Mouse (Mus musculus) lung, adult 2 months (tissue): ENCODE results near the gene Acap2. TPM values are rescaled to one million over a fixed set of nuclear protein-coding genes. Genes with fewer than 3 reads are reported as not detected.

ENCODE experiments used
- DNase-seq: peaks from one replicate; pipeline ENCODE4 v3.0.0; 2022
- H3K4me1 ChIP-seq: fragments of 200-500 bp; 2 replicates; pipeline ENCODE4 v1.6.1; 2011; ENCODE audit warnings: low read length; ENCODE audit not compliant: control insufficient read depth, insufficient read depth
- H3K4me3 ChIP-seq: fragments of 200-500 bp; replicated peaks from 2 replicates; pipeline ENCODE3; 2011; ENCODE audit warnings: low read depth, mild to moderate bottlenecking, control low read depth, low read length; ENCODE audit errors: extremely low read depth
- CTCF ChIP-seq: fragments of 200-500 bp; IDR thresholded peaks from 2 replicates; pipeline ENCODE4 v1.5.1; 2011; ENCODE audit warnings: mild to moderate bottlenecking, low read length, control low read depth; ENCODE audit not compliant: insufficient read depth
- POLR2A ChIP-seq: fragments of 200-500 bp; IDR thresholded peaks from 2 replicates; pipeline ENCODE4 v1.6.1; 2011; ENCODE audit warnings: low read depth, mild to moderate bottlenecking, control low read depth, low read length, borderline replicate concordance; ENCODE audit errors: extremely low read depth
- WGBS: fragments of 180-500 bp; shearing (Covaris S2); methylation state at CpG from one replicate; pipeline ENCODE4 v1.1.7; 2018; 5-methylcytosine and 5-hydroxymethylcytosine counted together
- polyA plus RNA-seq: library from polyadenylated mRNA; depleted of rRNA; stranded (reverse); fragments of >200 nt; gene quantifications from 2 replicates; pipeline ENCODE4 v1.2.3, GENCODE M21; 2012

Acap2 gene
- polyA plus RNA-seq, 1 experiment: 21.8 TPM

DNA sequence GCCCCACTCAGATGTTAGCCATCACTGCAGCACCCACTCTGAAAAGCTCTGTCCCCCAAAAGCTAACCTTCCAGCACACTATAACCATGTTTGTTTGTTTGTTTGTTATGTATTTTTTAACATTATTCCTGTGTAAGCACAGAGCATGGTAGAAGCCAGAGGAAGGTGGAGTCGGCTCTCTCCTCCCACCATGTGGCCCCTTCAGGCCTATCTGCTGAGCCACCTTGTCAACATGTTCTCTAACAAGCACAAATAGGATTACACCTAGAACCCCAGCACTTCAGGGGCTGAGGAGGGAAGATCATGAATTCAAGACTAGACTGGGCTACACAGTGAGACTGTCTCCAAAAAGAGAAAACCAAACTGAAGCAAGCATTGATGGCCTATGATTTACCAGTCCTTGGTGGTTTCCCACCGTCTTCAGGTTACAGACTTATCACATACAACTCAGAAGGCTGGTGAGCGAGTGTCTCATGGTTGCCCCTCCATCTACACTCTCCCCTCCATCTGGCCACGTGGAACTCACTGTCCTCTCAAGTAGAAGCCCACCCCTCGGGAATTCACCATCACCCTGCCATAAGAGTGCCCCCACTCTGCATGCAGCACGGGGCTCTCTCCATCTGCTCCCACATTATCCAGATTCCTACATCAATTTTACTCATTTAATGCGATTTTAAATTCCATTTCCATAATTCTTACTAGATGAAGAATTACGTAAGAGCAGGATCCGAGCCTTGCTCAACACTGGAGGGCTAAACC is 26.0 kb downstream of the Acap2 start:
- TF ChIP-seq CTCF: no peak
- TF ChIP-seq POLR2A: no peak

DNA sequence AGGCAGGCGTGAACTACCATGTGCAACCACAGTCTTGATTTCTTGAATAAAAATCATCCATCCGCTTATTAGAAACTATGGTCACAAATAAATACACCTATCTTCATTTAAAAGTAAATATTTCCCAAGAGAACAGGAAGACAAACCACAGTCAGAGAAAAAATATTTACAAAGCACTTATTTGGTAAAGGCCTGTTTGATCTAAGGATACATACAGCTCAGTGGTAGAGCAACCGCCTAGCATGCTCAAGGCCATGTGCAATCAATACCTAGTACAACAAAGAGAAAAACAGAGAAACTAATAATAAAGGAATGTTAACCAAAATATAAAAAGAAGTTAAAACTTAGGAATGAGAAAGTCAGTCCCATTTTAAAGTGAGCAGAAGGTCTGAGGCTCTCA is 28.8 kb downstream of the Acap2 start:
- no peak for TF ChIP-seq CTCF
- no peak for TF ChIP-seq POLR2A
- DNase-seq: no peak

More for the DNA sequence above, 26.0 kb downstream of the Acap2 start:
- no peak for DNase-seq
- no peak overlapping the region for H3K4me3 ChIP-seq
- 78% methylated on average over 9 of the region's 9 CpGs for WGBS
- peaks cover 9% of the 10 kb centered on the region; the same call in 1 of the 2 replicates for H3K4me1 ChIP-seq

DNA sequence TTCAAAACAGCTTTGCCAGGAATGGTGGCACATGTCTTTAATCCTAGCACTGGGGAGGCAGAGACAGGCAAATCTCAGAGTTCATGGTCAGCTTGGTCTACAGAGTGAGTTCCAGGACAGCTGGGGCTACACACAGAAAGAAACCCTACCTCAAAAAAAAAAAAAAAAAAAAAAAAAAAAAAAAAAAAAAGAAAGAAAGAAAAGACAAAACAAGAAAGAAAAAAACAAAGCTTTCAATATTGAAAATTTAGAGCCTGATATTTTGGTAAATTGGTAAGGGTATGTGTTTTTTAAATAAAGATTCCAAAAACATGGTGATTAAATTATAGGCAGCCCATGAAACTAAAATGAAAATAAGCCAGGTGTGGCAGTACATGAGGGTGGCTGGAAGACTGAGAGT is 29.6 kb downstream of the Acap2 start:
- no peak for TF ChIP-seq CTCF
- no peak for TF ChIP-seq POLR2A
- Histone ChIP-seq H3K4me3 (no peak overlapping the region), H3K4me1 (peaks cover 24% of the 10 kb centered on the region)
- no peak for DNase-seq

More for the DNA sequence above, 28.8 kb downstream of the Acap2 start:
- peaks cover 19% of the 10 kb centered on the region for H3K4me1 ChIP-seq
- H3K4me3 ChIP-seq: no peak overlapping the region
- WGBS: 40% methylated on average over 3 of the region's 3 CpGs

DNA sequence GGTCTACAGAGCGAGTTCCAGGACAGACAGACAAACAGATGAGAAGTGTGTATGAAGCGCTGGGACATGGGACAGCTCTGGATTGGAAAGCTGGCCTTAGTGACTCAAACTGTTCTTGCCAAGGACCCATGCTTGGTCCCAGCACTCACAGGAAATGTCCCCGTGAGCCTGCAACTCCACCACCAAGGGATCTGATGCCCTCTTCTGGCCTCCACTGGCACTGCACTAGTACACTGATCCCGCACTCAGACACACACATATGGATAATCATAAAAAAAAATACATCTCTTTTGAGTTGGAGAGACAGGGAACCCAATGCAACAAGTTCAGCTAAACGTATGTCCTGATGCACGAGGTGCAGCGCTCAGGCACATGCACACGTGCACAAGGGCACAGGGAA is 30.7 kb downstream of the Acap2 start:
- 93% methylated on average over 8 of the region's 8 CpGs for WGBS
- no peak for DNase-seq
- H3K4me3 ChIP-seq: no peak overlapping the region
- peaks cover 27% of the 10 kb centered on the region for H3K4me1 ChIP-seq
- no peak for TF ChIP-seq POLR2A
- TF ChIP-seq CTCF: peak; percentile 40

DNA sequence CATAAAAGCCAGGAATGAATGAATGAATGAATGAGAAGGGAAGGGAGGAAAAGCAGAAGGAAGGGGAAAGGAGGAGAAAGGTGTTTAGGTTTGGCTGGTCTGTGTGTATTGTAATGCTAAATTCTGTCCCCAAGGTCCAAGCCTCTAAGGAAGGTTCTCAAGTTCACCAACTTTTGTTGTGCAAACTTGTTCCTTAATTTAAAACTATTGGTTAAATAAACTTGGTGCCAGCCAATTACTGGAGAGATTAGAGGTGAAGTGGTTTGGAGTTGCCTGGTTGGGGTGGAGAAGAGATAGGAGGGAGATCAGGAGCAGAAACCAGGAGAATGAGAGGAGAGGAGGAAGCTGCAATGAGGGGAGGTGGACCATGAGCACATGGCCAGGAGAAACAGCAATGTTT is 31.4 kb downstream of the Acap2 start:
- TF ChIP-seq POLR2A: no peak
- TF ChIP-seq CTCF: no peak
- Histone ChIP-seq H3K4me3 (no peak overlapping the region), H3K4me1 (peaks cover 30% of the 10 kb centered on the region)
- no peak for DNase-seq

DNA sequence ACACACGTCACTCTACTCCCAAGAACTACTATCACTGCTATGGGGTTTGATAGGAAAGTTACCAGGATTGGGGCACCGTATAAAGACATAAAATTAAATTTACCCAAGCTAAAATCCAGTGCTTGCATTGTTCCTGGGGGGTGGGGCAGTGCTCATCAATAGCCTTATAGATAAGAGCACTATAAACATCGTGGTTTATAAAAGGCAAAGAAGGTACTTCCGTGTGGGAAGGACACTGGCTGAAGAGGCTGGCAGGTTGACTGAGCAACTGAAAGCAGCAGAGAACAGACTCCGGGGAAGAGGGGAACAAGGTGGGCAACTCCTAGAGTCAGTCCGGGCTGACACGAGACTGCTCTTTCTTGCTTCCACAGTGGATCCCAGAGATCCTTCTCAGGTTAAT is 33.1 kb downstream of the Acap2 start:
- 35% methylated on average over 7 of the region's 7 CpGs for WGBS
- no peak for DNase-seq
- H3K4me1 ChIP-seq: peaks cover 36% of the 10 kb centered on the region
- TF ChIP-seq CTCF: no peak
- TF ChIP-seq POLR2A: no peak
- no peak overlapping the region for H3K4me3 ChIP-seq

DNA sequence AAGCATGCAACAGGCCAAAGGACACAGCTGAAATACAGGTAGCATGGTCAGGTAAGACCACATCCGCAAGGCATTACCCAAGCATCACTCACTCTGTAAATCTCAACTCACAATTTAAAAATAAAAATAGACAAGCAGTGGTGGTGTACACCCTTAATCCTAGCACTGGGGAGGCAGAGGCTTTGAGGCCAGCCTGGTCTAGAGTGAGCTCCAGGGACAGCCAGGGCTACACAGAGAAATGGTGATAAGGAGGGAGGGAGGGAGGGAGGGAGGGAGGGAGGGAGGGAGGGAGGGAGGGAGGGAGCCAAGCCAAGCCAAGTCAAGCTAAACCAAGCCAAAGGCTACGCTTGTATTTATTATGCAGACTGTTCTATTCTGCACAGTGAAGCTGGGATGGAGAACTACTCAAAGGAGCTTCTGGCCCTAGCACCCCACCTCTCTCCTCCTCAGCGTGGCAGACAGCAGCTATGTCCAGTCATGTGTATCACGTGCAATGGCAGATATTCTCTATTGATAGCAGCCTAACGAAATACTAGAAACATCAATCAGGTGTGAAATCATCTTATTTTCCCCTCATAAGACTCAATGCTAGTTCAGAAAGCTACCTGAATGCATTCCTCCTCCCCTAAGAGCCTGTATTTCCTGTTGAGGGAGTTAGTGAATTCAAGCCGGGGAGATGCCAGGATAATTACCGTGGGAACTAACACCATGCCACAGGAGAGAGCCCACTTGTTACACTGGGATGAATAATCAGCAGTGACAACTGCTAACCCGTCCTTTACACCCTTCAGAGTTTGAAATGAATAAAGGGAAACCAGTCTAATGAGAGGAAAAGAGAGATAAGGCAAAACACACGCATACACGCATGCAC is 33.8 kb downstream of the Acap2 start:
- WGBS: 48% methylated on average over 10 of the region's 10 CpGs
- Histone ChIP-seq H3K4me3 (no peak overlapping the region), H3K4me1 (peaks cover 34% of the 10 kb centered on the region)
- TF ChIP-seq CTCF (no peak), POLR2A (no peak)
- no peak for DNase-seq

DNA sequence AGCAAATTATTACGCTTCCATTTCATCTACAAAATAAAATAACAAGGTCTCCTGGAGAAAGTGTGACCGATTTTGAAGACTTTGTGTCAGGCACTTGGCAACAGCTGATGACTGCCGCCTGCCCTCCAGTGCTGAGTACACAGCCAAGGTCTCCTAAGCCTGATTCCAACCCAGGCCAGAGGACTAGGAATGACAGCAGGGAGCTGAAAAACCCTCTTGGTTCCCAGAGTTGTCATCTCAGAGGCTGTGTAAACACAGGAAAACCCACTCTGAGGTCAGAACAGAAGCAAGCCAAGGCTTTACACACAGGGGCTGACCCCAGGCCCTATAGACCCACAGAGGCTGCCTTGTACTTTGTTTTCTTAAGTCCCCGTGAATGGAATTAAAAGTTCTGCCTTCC is 35.1 kb downstream of the Acap2 start:
- Histone ChIP-seq H3K4me1 (peaks cover 32% of the 10 kb centered on the region), H3K4me3 (no peak overlapping the region)
- no peak for TF ChIP-seq POLR2A
- no peak for TF ChIP-seq CTCF
- 33% methylated on average over 4 of the region's 4 CpGs for WGBS
- DNase-seq: no peak

DNA sequence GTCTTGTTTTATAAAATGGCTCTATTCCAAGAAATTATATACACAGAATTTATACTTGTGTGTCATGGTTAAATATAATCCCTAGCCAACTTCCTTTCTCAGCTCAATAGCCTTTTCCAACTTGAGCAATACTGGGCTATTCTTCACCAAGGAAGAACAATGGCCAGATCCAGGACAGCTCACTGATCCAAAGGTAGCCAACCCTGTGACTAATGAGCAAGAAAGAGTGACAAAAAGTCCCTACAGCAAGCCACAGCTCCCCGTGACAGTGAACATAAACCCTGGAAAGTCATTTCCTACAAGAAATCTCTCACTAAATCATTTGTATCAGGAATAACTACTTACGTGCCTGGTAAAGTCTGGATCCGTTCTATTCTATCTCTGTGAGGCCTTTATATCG is 35.6 kb downstream of the Acap2 start:
- H3K4me1 ChIP-seq: peaks cover 32% of the 10 kb centered on the region
- TF ChIP-seq POLR2A (no peak), CTCF (no peak)
- no peak for DNase-seq
- WGBS: 50% methylated on average over 4 of the region's 4 CpGs
- H3K4me3 ChIP-seq: no peak overlapping the region

DNA sequence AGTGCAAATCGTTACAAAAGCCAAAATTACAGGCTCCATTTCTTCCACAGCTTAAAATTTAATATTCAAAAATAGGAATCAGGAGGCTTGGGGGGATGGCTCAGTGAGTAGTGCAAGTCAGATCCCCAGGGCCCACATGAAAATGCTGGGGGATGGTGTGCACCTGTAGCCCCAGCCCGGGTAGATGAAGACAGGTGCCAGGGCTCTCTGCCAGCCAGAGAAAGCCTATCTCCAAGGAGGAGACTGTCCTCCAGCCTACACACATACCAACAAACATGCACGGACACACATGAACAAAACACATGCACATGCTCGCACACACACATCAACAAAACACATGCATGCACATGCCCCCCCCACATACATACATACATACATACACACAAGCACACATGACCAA is 36.9 kb downstream of the Acap2 start:
- Histone ChIP-seq H3K4me1 (peaks cover 28% of the 10 kb centered on the region), H3K4me3 (no peak overlapping the region)
- 83% methylated on average over 4 of the region's 4 CpGs for WGBS
- TF ChIP-seq CTCF: no peak
- no peak for TF ChIP-seq POLR2A
- no peak for DNase-seq
